Mouse (Mus musculus) heart, postnatal 0 days (tissue): Measurements from ENCODE around the gene Hfe. TPM values are rescaled to one million over a fixed set of nuclear protein-coding genes. Genes with fewer than 3 reads are reported as not detected.

Source experiments
- ATAC-seq: fragments of 200-750 bp; cut with Nextera tagmentation; 2 replicates; pipeline ENCODE4 v1.8.0; 2017; ENCODE audit warnings: low read depth, moderate number of reproducible peaks, moderate library complexity; ENCODE audit not compliant: insufficient read depth
- DNase-seq: peaks from one replicate; pipeline ENCODE4 v3.0.0-alpha.2; 2016; ENCODE audit warnings: low spot score
- H3K27ac ChIP-seq: fragments of 300-500 bp; sonication (generic); 2 replicates; pipeline ENCODE4 v1.5.1; 2014; ENCODE audit warnings: low read depth, mild to moderate bottlenecking
- H3K27me3 ChIP-seq: fragments of 300-500 bp; sonication (generic); 2 replicates; pipeline ENCODE4 v1.6.1; 2014; ENCODE audit warnings: low read length, mixed read lengths; ENCODE audit not compliant: control insufficient read depth, insufficient read depth
- H3K36me3 ChIP-seq: fragments of 300-500 bp; sonication (generic); replicated peaks from 2 replicates; pipeline ENCODE4 v1.6.1; 2014; ENCODE audit warnings: low read length, mixed read lengths; ENCODE audit not compliant: control insufficient read depth, insufficient read depth
- H3K4me1 ChIP-seq: fragments of 300-500 bp; sonication (generic); 2 replicates; pipeline ENCODE4 v1.6.1; 2014; ENCODE audit warnings: antibody characterized with exemption; ENCODE audit not compliant: control insufficient read depth, insufficient read depth
- H3K4me2 ChIP-seq: fragments of 300-500 bp; sonication (generic); 2 replicates; pipeline ENCODE4 v1.6.1; 2014; ENCODE audit warnings: low read depth, mild to moderate bottlenecking, low read length, moderate library complexity
- H3K4me3 ChIP-seq: fragments of 300-500 bp; sonication (generic); 2 replicates; pipeline ENCODE4 v1.5.1; 2014; ENCODE audit warnings: low read depth, low read length
- H3K9ac ChIP-seq: fragments of 300-500 bp; sonication (generic); replicated peaks from 2 replicates; pipeline ENCODE4 v1.6.1; 2014; ENCODE audit warnings: low read depth, low read length, mixed read lengths
- H3K9me3 ChIP-seq: fragments of 300-500 bp; sonication (generic); replicated peaks from 2 replicates; pipeline ENCODE4 v1.6.1; 2016; ENCODE audit warnings: low read length; ENCODE audit not compliant: control insufficient read depth
- CTCF ChIP-seq: IDR thresholded peaks from 2 replicates; pipeline ENCODE4 v1.5.1; 2016; ENCODE audit warnings: antibody characterized with exemption, control low read depth, low read depth
- EP300 ChIP-seq: IDR thresholded peaks from 2 replicates; pipeline ENCODE4 v1.6.1; 2016; ENCODE audit warnings: antibody characterized with exemption, low read depth
- WGBS: fragments of 180-500 bp; shearing (Covaris S2); extraction: QIAGEN DNeasy Blood & Tissue Kit; methylation state at CpG from one replicate; pipeline ENCODE4 v1.1.7; 2014; 5-methylcytosine and 5-hydroxymethylcytosine counted together
- polyA plus RNA-seq: library from polyadenylated mRNA; unstranded; fragments of >200 nt; fragmentation: Nextera tagmentation; extraction: Ambion mirVana; gene quantifications from 2 replicates; pipeline ENCODE4 v1.2.1, GENCODE M21; 2015
- total RNA-seq: library from RNA; depleted of rRNA; stranded (reverse); fragments of >200 nt; gene quantifications from 2 replicates; pipeline ENCODE4 v1.2.3, GENCODE M21; 2014; ENCODE audit warnings: low replicate concordance; rRNA removed

Gene Hfe
- total RNA-seq (21.4 and 25.9 TPM in 2 replicates), polyA plus RNA-seq (18.0 and 22.3 TPM in 2 replicates)

DNA sequence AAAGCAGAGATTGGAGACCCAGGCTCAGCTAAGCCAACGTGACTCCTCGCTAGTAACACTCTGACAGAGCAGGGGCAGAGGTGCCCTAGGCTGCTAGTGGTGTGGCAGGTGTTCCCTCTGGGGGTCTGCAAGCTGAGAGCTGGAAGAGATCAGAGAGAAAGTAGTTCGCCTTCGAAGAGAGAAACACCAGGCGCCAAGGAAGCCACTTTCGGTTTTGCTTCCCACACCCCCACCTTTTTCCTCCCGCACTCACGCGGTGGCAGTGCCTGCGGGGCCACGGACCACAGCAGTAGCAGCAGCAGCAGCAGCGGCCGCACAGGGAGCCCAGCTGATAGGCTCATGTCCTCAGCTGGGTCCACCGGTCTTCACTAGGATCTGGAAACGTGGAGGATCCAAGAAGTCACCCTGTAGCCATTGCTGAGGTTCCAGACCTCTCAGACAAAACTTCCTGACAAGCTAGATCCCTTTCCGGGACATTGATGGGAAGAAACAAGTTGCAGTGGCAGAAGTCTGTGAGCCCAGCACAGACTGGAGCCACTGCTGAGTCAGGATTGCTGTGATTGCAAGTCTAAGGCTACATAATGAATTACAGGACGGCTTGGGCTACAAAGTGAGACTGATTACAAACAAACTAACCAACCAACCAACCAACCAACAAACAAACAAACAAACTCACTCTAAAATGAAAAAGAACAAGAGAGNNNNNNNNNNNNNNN lies at the start of gene Hfe:
Gene Hfe, minus strand, starts transcription at position 481 of the 716 bp plus-strand sequence.
- peak; percentile 70 for DNase-seq
- Histone ChIP-seq H3K36me3 (no peaks in the 10 kb centered on the region), H3K27me3 (no peaks in the 10 kb centered on the region), H3K9me3 (no peaks in the 10 kb centered on the region), H3K9ac (peak within 1 kb of the TSS; percentile 82), H3K27ac (peak within 1 kb of the TSS; percentile 83), H3K4me1 (peaks cover 4% of the 10 kb centered on the region; the same call in 1 of the 2 replicates), H3K4me3 (peak within 1 kb of the TSS; percentile 70), H3K4me2 (peak within 1 kb of the TSS; percentile 91)
- peak; percentile 58 for ATAC-seq
- 2% methylated on average over 17 of the region's 17 CpGs for WGBS
- no peak for TF ChIP-seq CTCF
- TF ChIP-seq EP300 = no peak

DNA sequence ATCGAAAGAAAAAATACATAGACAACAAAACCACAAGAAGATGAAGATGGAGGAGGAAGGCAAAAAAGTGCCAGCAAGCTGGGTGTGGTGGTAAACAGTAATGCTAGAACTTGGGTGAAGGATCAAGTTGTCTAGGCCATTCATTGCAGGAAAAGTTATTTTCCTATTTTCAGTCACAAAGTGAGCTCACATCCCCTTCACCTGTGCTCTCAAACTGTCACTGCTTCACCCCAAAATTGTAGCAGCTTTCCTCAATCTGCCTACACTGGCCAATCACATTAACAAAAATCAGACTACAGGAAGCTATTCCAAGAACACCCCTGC lies 49.2 kb upstream of the Hfe start:
- TF ChIP-seq EP300 = no peak
- Histone ChIP-seq H3K4me3 (no peak overlapping the region), H3K36me3 (no peaks in the 10 kb centered on the region), H3K27me3 (no peaks in the 10 kb centered on the region), H3K9ac (no peak overlapping the region), H3K27ac (no peak overlapping the region), H3K4me1 (peaks cover 26% of the 10 kb centered on the region), H3K9me3 (no peaks in the 10 kb centered on the region), H3K4me2 (peak overlapping the region; percentile 71; the same call in 1 of the 2 replicates)
- no peak for ATAC-seq
- DNase-seq = no peak
- WGBS = 70% methylated on average over 1 of the region's 1 CpGs

DNA sequence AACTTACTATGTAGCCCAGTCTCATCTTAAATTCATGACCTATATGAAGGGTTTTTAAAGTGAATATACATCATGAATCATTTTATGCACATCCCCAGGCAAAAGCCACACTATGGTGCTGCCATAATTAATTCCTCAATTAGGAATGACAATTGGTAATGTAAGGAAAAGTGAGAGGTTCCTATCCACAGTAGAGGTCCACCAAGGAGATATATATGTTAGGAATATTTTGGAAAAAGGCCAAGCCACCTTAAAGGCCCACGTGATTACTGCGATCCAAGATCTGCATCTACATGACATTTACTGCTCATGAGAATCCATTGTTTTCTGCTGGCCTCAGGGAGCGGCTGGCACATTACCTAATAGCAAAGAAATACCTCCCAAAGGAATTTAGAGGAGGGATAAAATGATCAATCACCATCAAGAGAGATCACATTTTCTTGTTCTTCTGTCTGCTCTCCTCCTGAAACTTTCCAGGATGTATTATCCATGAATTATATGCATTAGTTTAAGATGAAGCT lies 48.7 kb upstream of the Hfe start:
- no peak overlapping the region for H3K4me2 ChIP-seq
- H3K9me3 ChIP-seq = no peaks in the 10 kb centered on the region
- TF ChIP-seq CTCF = no peak
- TF ChIP-seq EP300 = no peak
- no peak overlapping the region for H3K27ac ChIP-seq
- no peak overlapping the region for H3K9ac ChIP-seq
- no peak overlapping the region for H3K4me3 ChIP-seq
- no peaks in the 10 kb centered on the region for H3K27me3 ChIP-seq
- H3K36me3 ChIP-seq = no peaks in the 10 kb centered on the region
- WGBS = 89% methylated on average over 3 of the region's 3 CpGs
- DNase-seq = no peak
- H3K4me1 ChIP-seq = peaks cover 22% of the 10 kb centered on the region
- ATAC-seq = no peak

DNA sequence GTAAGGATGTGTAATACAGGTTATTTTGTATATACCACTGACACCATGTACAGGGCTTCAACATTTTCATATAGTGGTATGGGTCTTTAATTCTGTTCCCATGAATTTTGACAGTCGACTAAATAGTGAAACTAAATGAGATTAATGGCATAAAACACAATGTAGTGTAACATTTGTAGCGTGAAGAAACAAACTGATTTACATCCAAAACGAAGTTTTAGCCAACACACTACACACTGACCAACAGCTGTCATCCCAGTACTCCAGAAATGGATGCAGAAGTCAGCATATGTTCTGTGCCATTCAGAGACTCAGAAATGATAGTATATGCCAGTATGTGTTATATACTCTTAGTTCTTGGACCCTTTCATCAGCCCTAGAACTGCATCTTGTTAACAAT lies 47.3 kb upstream of the Hfe start:
- 56% methylated on average over 3 of the region's 3 CpGs for WGBS
- no peak overlapping the region for H3K27ac ChIP-seq

DNA sequence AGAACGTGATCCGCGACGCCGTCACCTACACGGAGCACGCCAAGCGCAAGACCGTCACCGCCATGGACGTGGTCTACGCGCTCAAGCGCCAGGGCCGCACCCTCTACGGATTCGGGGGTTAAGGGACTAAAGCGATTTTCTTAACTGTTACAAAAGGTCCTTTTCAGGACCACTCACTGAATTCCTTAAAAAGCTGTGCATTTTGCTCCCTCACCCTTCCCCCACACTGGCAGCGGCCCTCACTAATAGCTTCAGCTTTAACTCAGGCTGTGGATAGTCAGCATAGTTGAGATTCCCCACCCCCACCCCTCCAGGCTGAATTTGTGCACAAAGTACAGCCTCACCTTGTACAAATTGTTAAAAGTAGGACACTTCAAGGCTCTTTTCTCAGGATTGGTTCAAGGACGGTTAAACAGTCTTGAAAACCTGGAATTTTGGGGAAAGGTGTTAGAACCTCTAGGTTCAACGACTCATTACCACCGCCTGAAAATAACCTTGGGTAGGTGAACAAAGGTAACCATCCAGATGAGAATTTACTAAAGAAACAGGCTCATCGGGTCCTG lies 46.6 kb upstream of the Hfe start:
- Histone ChIP-seq H3K36me3 (no peaks in the 10 kb centered on the region), H3K27ac (peak overlapping the region; percentile 81), H3K4me1 (peaks cover 8% of the 10 kb centered on the region; the same call in 1 of the 2 replicates), H3K4me2 (peak overlapping the region; percentile 61), H3K27me3 (no peaks in the 10 kb centered on the region), H3K9me3 (no peaks in the 10 kb centered on the region), H3K9ac (peak overlapping the region; percentile 48), H3K4me3 (peak overlapping the region; percentile 44)
- no peak for TF ChIP-seq CTCF
- no peak for TF ChIP-seq EP300
- no peak for DNase-seq
- ATAC-seq = no peak
- 3% methylated on average over 13 of the region's 23 CpGs for WGBS

More for the DNA sequence above, 47.3 kb upstream of the Hfe start:
- ATAC-seq (no peak), DNase-seq (no peak)
- Histone ChIP-seq H3K9ac (no peak overlapping the region), H3K4me1 (peaks cover 13% of the 10 kb centered on the region; the same call in 1 of the 2 replicates), H3K27me3 (no peaks in the 10 kb centered on the region), H3K36me3 (no peaks in the 10 kb centered on the region), H3K9me3 (no peaks in the 10 kb centered on the region), H3K4me2 (no peak overlapping the region; the same call in 1 of the 2 replicates), H3K4me3 (no peak overlapping the region)
- TF ChIP-seq CTCF (no peak), EP300 (no peak)
